17 mouse cellular contexts compared by ENCODE assay signal in genomic region chr3:138609749-138610148, GRCm38 (mm10).
"Had no signal": no experiment of that assay in that cellular context is flagged by ENCODE, and none has a peak within 500 bp of the region (broad histone marks: within the 10 kb centered on the region; RNA-seq: fewer than 3 reads in every experiment).

No protein-coding gene starts in this region.

- ATAC-seq: hindbrain, embryonic 16.5 days; liver, postnatal 0 days; midbrain, embryonic 15.5 days had no signal

- H3K9ac ChIP-seq: limb, embryonic 12.5 days; liver, embryonic 13.5 days; liver, postnatal 0 days; lung, embryonic 15.5 days; midbrain, embryonic 15.5 days had no signal

- H3K27me3 ChIP-seq: lung, embryonic 15.5 days; midbrain, embryonic 15.5 days had no signal

- H3K4me2 ChIP-seq: limb, embryonic 12.5 days; liver, embryonic 13.5 days; lung, embryonic 15.5 days; midbrain, embryonic 11.5 days; midbrain, embryonic 15.5 days had no signal

- DNase-seq: kidney, adult 8-10 months; kidney, postnatal 14 days; liver; liver, embryonic 13.5 days; liver, postnatal 0 days; lung, postnatal 14 days; thymus, postnatal 4 days had no signal

- H3K9me3 ChIP-seq: limb, embryonic 12.5 days; liver, embryonic 13.5 days; lung, embryonic 15.5 days; megakaryocyte, embryonic 14.5 days; midbrain, embryonic 15.5 days had no signal

- H3K27ac ChIP-seq: layer of hippocampus, adult 2 months; left cerebral cortex, adult 2 months; limb, embryonic 12.5 days; liver, embryonic 13.5 days; lung, embryonic 15.5 days; macrophage; midbrain, embryonic 15.5 days; stomach, postnatal 0 days had no signal

- H3K4me1 ChIP-seq: midbrain, embryonic 15.5 days had no signal

- H3K36me3 ChIP-seq: limb, embryonic 12.5 days; liver, embryonic 13.5 days; lung, embryonic 15.5 days; midbrain, embryonic 15.5 days had no signal

- H3K4me3 ChIP-seq: layer of hippocampus, adult 2 months; left cerebral cortex, adult 2 months; limb, embryonic 12.5 days; liver, embryonic 13.5 days; lung, embryonic 15.5 days; megakaryocyte, embryonic 14.5 days; midbrain, embryonic 15.5 days had no signal
